Mouse (Mus musculus): ENCODE data around the gene Spag16. TPM values are rescaled to one million over a fixed set of nuclear protein-coding genes. Genes with fewer than 3 reads are reported as not detected.
"Not testable (repeated sequence)": the region's sequence is repeated elsewhere in the genome, so short reads cannot be mapped to it uniquely, and the experiment has no call there.

The Spag16 gene
- polyA plus RNA-seq, 2 experiments: 0.39 to 0.40 TPM

DNA sequence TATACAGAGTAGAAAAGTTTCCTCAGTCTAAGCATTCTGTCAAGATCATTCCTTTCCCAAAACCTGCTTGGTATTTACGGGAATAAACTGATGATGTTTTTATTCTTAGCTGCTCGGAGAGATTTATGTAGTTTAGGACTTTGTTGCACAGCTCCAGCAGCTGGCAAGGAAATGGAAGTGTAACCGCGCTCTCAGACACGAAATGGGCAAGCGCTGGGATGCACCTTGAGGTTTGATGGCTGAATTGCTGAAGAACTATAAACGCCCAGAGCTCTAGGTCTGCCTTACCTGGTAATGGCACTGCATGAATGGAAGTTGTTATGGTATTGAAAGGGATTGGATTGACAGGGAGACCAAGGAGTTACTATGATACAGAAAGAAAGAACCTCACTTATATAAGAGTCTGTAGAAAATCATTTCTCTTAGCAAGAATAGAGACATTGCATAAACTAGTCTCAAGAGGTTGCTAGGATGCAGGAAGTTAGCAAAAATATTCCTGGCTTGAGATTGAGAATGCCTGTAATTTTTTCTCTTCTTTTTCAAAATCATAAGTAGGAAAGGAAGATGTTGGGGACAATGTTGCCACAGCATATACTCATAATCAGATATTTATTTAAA lies 27.7 kb upstream of the Spag16 start:
- no peak for DNase-seq (ENCODE audit: low spot score)
- Histone ChIP-seq H3K27me3 (ENCODE audit: control insufficient read depth, insufficient read depth, low read length) (no peaks in the 10 kb centered on the region), H3K9me3 (ENCODE audit: control insufficient read depth, low read length) (no peaks in the 10 kb centered on the region), H3K4me1 (ENCODE audit: control insufficient read depth, insufficient read depth, low read length) (no peaks in the 10 kb centered on the region), H3K9ac (ENCODE audit: low read depth, low read length, severe bottlenecking) (no peak overlapping the region), H3K27ac (replicated peaks; ENCODE audit: low read depth, low read length) (no peak overlapping the region), H3K36me3 (ENCODE audit: control insufficient read depth, insufficient read depth, low read length) (no peaks in the 10 kb centered on the region), H3K4me2 (replicated peaks; ENCODE audit: low read depth, low read length, severe bottlenecking) (no peak overlapping the region), H3K4me3 (replicated peaks; ENCODE audit: low read length) (no peak overlapping the region)
- 74% methylated on average over 7 of the region's 7 CpGs for whole genome bisulfite sequencing
- no peak for ATAC-seq (ENCODE audit: low FRiP score, low read depth)
- TF ChIP-seq POLR2A (IDR thresholded peaks at IDR 0.05; ENCODE audit: borderline replicate concordance, extremely low read depth, insufficient read depth, insufficient read length): no peak

DNA sequence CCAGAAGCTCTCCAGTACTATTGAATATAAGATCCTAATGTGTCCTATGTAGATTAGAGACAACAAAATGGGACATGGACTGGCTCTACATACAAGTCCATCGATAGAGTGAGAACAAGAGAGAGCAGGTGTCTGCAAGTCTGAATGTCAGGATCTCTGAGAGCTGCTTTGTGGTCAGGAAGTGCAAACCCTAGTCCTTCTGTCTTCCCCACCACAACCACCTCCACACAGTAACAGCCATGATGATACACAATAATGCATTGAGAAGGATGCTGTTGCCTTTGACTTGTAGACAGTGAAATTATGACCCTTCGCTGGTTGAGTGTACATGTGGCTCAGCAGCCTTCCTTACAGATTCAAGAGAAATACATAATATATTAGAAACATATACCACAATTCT lies 16.6 kb upstream of the Spag16 start:
- Histone ChIP-seq H3K9me3 (ENCODE audit: control insufficient read depth, low read length) (no peaks in the 10 kb centered on the region), H3K4me1 (ENCODE audit: control insufficient read depth, insufficient read depth, low read length) (no peaks in the 10 kb centered on the region), H3K27me3 (ENCODE audit: control insufficient read depth, insufficient read depth, low read length) (no peaks in the 10 kb centered on the region), H3K9ac (ENCODE audit: low read depth, low read length, severe bottlenecking) (no peak overlapping the region), H3K27ac (replicated peaks; ENCODE audit: low read depth, low read length) (no peak overlapping the region), H3K4me3 (replicated peaks; ENCODE audit: low read length) (no peak overlapping the region), H3K4me2 (replicated peaks; ENCODE audit: low read depth, low read length, severe bottlenecking) (no peak overlapping the region), H3K36me3 (ENCODE audit: control insufficient read depth, insufficient read depth, low read length) (no peaks in the 10 kb centered on the region)
- DNase-seq (ENCODE audit: low spot score): no peak
- WGBS: 88% methylated on average over 2 of the region's 2 CpGs
- no peak for TF ChIP-seq POLR2A (IDR thresholded peaks at IDR 0.05; ENCODE audit: borderline replicate concordance, extremely low read depth, insufficient read depth, insufficient read length)
- no peak for ATAC-seq (ENCODE audit: low FRiP score, low read depth)

DNA sequence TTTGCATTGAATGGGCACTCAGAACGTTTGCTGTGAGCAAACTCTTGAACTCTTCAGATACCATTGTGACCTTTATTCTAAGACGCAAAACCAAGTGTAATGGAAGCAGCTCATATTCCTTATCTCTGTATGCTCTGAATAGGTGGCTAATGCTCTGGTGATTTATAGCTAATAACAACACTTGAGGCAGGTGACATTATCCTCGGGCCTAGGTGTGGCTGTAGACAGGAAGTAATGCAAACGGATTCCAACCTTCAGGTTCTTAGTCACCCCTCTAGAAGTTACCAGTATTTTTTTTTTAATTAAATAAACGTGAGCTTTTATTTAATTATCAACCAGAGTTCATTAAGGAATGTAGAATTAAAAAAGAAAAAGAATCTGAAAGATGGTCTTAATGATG lies 1.1 kb upstream of the Spag16 start:
- H3K27ac ChIP-seq (replicated peaks; ENCODE audit: low read depth, low read length); DNase-seq (ENCODE audit: low spot score); H3K36me3 ChIP-seq (ENCODE audit: control insufficient read depth, insufficient read depth, low read length); H3K9me3 ChIP-seq (ENCODE audit: control insufficient read depth, low read length); H3K4me1 ChIP-seq (ENCODE audit: control insufficient read depth, insufficient read depth, low read length); H3K4me3 ChIP-seq (replicated peaks; ENCODE audit: low read length); ATAC-seq (ENCODE audit: low FRiP score, low read depth); H3K27me3 ChIP-seq (ENCODE audit: control insufficient read depth, insufficient read depth, low read length); H3K4me2 ChIP-seq (replicated peaks; ENCODE audit: low read depth, low read length, severe bottlenecking); H3K9ac ChIP-seq (ENCODE audit: low read depth, low read length, severe bottlenecking): not testable (repeated sequence)
- WGBS: 63% methylated on average over 5 of the region's 5 CpGs

DNA sequence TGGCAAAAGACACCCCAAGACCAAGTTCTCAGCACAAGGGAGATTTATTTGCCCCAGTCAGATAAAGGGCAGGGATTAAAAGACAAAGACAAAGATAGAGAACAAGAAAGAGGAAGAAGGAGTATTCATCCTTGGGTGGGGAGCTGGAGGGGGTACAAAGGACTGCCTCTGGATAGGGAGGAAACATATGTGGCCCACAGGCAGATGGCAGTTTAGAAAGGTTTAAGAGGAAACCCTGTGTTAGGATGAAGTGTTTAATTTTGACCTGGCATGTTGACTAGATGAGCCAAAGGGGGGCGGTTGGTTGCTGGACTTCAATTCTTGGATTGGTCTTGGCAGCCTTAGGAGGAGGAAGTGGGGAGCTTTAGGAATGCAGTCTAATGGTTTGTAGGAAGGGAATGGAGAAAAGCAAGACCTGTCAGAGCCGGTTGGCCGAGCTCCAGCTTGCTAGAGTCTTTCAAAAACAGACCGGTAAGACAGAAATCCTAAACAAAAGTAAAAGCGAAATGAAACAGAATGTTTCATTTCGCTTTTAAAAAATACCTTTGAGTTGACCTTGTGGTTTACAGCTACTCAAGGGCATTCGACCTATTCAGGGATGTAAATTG lies 2.2 kb downstream of the Spag16 start:
- no peak for TF ChIP-seq POLR2A (IDR thresholded peaks at IDR 0.05; ENCODE audit: borderline replicate concordance, extremely low read depth, insufficient read depth, insufficient read length)
- no peak overlapping the region for H3K27ac ChIP-seq (replicated peaks; ENCODE audit: low read depth, low read length)
- DNase-seq (ENCODE audit: low spot score): peak; percentile 22

DNA sequence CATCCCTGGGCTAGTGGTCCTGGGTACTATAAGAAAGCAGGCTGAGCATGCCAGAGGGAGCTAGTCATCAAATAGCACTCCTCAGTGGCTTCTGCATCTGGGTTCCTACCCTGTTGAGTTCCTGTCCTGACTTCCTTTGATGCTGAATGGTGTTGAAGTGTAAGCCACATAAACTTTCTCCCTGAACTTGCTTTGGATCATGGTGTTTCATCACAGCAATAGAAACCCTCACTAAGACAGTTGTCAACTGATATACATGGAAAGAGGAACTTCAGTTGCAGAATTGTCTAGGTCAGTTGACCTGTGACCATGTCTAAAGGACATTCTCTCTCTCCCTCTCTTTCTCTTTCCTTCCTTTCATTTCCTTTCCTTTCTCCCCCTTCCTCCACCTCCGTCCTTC lies 3.8 kb downstream of the Spag16 start:
- Histone ChIP-seq H3K27me3 (ENCODE audit: control insufficient read depth, insufficient read depth, low read length) (no peaks in the 10 kb centered on the region), H3K27ac (replicated peaks; ENCODE audit: low read depth, low read length) (no peak overlapping the region), H3K4me1 (ENCODE audit: control insufficient read depth, insufficient read depth, low read length) (no peaks in the 10 kb centered on the region), H3K9ac (ENCODE audit: low read depth, low read length, severe bottlenecking) (no peak overlapping the region), H3K4me2 (replicated peaks; ENCODE audit: low read depth, low read length, severe bottlenecking) (no peak overlapping the region), H3K9me3 (ENCODE audit: control insufficient read depth, low read length) (no peaks in the 10 kb centered on the region), H3K4me3 (replicated peaks; ENCODE audit: low read length) (no peak overlapping the region), H3K36me3 (ENCODE audit: control insufficient read depth, insufficient read depth, low read length) (no peaks in the 10 kb centered on the region)
- no peak for TF ChIP-seq POLR2A (IDR thresholded peaks at IDR 0.05; ENCODE audit: borderline replicate concordance, extremely low read depth, insufficient read depth, insufficient read length)
- DNase-seq (ENCODE audit: low spot score): no peak
- 92% methylated on average over 1 of the region's 1 CpGs for WGBS
- no peak for ATAC-seq (ENCODE audit: low FRiP score, low read depth)

More for the DNA sequence above, 2.2 kb downstream of the Spag16 start:
- no peak overlapping the region for H3K9ac ChIP-seq (ENCODE audit: low read depth, low read length, severe bottlenecking)
- 81% methylated on average over 7 of the region's 7 CpGs for WGBS
- no peak for ATAC-seq (ENCODE audit: low FRiP score, low read depth)
- H3K4me2 ChIP-seq (replicated peaks; ENCODE audit: low read depth, low read length, severe bottlenecking): no peak overlapping the region
- no peaks in the 10 kb centered on the region for H3K4me1 ChIP-seq (ENCODE audit: control insufficient read depth, insufficient read depth, low read length)
- H3K9me3 ChIP-seq (ENCODE audit: control insufficient read depth, low read length): no peaks in the 10 kb centered on the region
- H3K36me3 ChIP-seq (ENCODE audit: control insufficient read depth, insufficient read depth, low read length): no peaks in the 10 kb centered on the region
- H3K4me3 ChIP-seq (replicated peaks; ENCODE audit: low read length): no peak overlapping the region
- no peaks in the 10 kb centered on the region for H3K27me3 ChIP-seq (ENCODE audit: control insufficient read depth, insufficient read depth, low read length)

Data from limb, embryonic 14.5 days (tissue).